Mouse (Mus musculus) forebrain, embryonic 10.5 days (tissue): ENCODE results near the gene Creb3. TPM values are rescaled to one million over a fixed set of nuclear protein-coding genes. Genes with fewer than 3 reads are reported as not detected.
A peak's percentile ranks its signal among the peaks of the same experiment; 100 is the strongest.

Experiments used
- DNase-seq: peaks from one replicate; pipeline ENCODE4 v3.0.0-alpha.2; 2017; ENCODE audit warnings: low spot score; ENCODE audit errors: extremely low spot score
- H3K27ac ChIP-seq: fragments of 300-500 bp; sonication (generic); 2 replicates; pipeline ENCODE4 v1.5.1; 2016; ENCODE audit warnings: mild to moderate bottlenecking
- H3K27me3 ChIP-seq: fragments of 300-500 bp; sonication (generic); 2 replicates; pipeline ENCODE4 v1.6.1; 2016; ENCODE audit warnings: mild to moderate bottlenecking; ENCODE audit not compliant: poor library complexity, severe bottlenecking
- H3K36me3 ChIP-seq: fragments of 300-500 bp; sonication (generic); replicated peaks from 2 replicates; pipeline ENCODE4 v1.6.1; 2016; ENCODE audit warnings: mild to moderate bottlenecking, moderate library complexity
- H3K4me1 ChIP-seq: fragments of 300-500 bp; sonication (generic); 2 replicates; pipeline ENCODE4 v1.6.1; 2016
- H3K4me3 ChIP-seq: fragments of 300-500 bp; sonication (generic); 2 replicates; pipeline ENCODE4 v1.5.1; 2016; ENCODE audit warnings: mild to moderate bottlenecking, moderate library complexity
- H3K9me3 ChIP-seq: fragments of 300-500 bp; sonication (generic); 2 replicates; pipeline ENCODE4 v1.6.1; 2016; ENCODE audit warnings: mild to moderate bottlenecking, moderate library complexity
- WGBS: fragments of 180-500 bp; shearing (Covaris S2); methylation state at CpG from one replicate; pipeline ENCODE4 v1.1.7; 2016; 5-methylcytosine and 5-hydroxymethylcytosine counted together
- polyA plus RNA-seq: library from polyadenylated mRNA; unstranded; fragments of >200 nt; fragmentation: Nextera tagmentation; extraction: Ambion mirVana; gene quantifications from 2 replicates; pipeline ENCODE4 v1.2.1, GENCODE M21; 2016

Creb3 gene
- polyA plus RNA-seq, 1 experiment from 2014 or later, result 34.4 TPM

- DNase-seq, result peak; percentile 87
- peaks cover 48% of the 10 kb centered on the region for H3K4me1 ChIP-seq
- under 1% methylated on average over 76 of the region's 76 CpGs for WGBS
- H3K36me3 ChIP-seq, result peaks cover 61% of the 10 kb centered on the region
- peak within 1 kb of the TSS; percentile 94 for H3K27ac ChIP-seq
- H3K27me3 ChIP-seq, result no peaks in the 10 kb centered on the region
- no peaks in the 10 kb centered on the region for H3K9me3 ChIP-seq
- H3K4me3 ChIP-seq, result peak within 1 kb of the TSS; percentile 96
These were observed 16.5 kb downstream of the Creb3 start, which contains the start of the genes Rgp1 and Gba2 for GRCm38 (mm10) chr4:43578376-43579204. TSS of gene Rgp1 (plus strand) at chr4:43578715. TSS of gene Gba2 (minus strand) at chr4:43578873.

- Histone ChIP-seq H3K4me1 (peaks cover 51% of the 10 kb centered on the region), H3K27ac (peak overlapping the region; percentile 94), H3K27me3 (no peaks in the 10 kb centered on the region), H3K36me3 (peaks cover 61% of the 10 kb centered on the region), H3K4me3 (peak overlapping the region; percentile 96), H3K9me3 (no peaks in the 10 kb centered on the region)
- no peak for DNase-seq
- 10% methylated on average over 10 of the region's 10 CpGs for WGBS
These were observed 17.1 kb downstream of the Creb3 start for GRCm38 (mm10) chr4:43579256-43579655.

- Histone ChIP-seq H3K36me3 (peaks cover 62% of the 10 kb centered on the region), H3K27me3 (no peaks in the 10 kb centered on the region), H3K4me1 (peaks cover 55% of the 10 kb centered on the region), H3K27ac (no peak overlapping the region), H3K4me3 (peak overlapping the region; percentile 96), H3K9me3 (no peaks in the 10 kb centered on the region)
- WGBS, result 89% methylated on average over 6 of the region's 6 CpGs
- no peak for DNase-seq
These were observed 17.6 kb downstream of the Creb3 start for GRCm38 (mm10) chr4:43579731-43580130.

GRCm38 (mm10) chr4:43580721-43581120 lies 18.6 kb downstream of the Creb3 start:
- 95% methylated on average over 5 of the region's 5 CpGs for WGBS
- H3K4me1 ChIP-seq, result peaks cover 55% of the 10 kb centered on the region

GRCm38 (mm10) chr4:43581381-43581780 lies 19.2 kb downstream of the Creb3 start:
- no peak for DNase-seq
- 94% methylated on average over 12 of the region's 12 CpGs for WGBS
- Histone ChIP-seq H3K4me1 (peaks cover 56% of the 10 kb centered on the region), H3K27ac (no peak overlapping the region), H3K4me3 (no peak overlapping the region), H3K27me3 (no peaks in the 10 kb centered on the region), H3K9me3 (no peaks in the 10 kb centered on the region), H3K36me3 (peaks cover 51% of the 10 kb centered on the region)

More at GRCm38 (mm10) chr4:43580721-43581120, 18.6 kb downstream of the Creb3 start:
- Histone ChIP-seq H3K9me3 (no peaks in the 10 kb centered on the region), H3K36me3 (peaks cover 55% of the 10 kb centered on the region), H3K27ac (no peak overlapping the region), H3K27me3 (no peaks in the 10 kb centered on the region), H3K4me3 (no peak overlapping the region)
- no peak for DNase-seq

- Histone ChIP-seq H3K27ac (no peak overlapping the region), H3K27me3 (no peaks in the 10 kb centered on the region), H3K4me1 (peaks cover 49% of the 10 kb centered on the region), H3K36me3 (peaks cover 47% of the 10 kb centered on the region), H3K9me3 (no peaks in the 10 kb centered on the region), H3K4me3 (no peak overlapping the region)
- no peak for DNase-seq
- WGBS, result 92% methylated on average over 5 of the region's 5 CpGs
These were observed 20.1 kb downstream of the Creb3 start for GRCm38 (mm10) chr4:43582241-43582640.

- Histone ChIP-seq H3K9me3 (no peaks in the 10 kb centered on the region), H3K36me3 (peaks cover 47% of the 10 kb centered on the region), H3K4me1 (peaks cover 39% of the 10 kb centered on the region), H3K4me3 (no peak overlapping the region), H3K27ac (no peak overlapping the region), H3K27me3 (no peaks in the 10 kb centered on the region)
- no peak for DNase-seq
- WGBS, result 81% methylated on average over 7 of the region's 7 CpGs
These were observed 21.3 kb downstream of the Creb3 start for GRCm38 (mm10) chr4:43583421-43583820.

GRCm38 (mm10) chr4:43584444-43585416 lies 22.6 kb downstream of the Creb3 start, which contains the start of gene Msmp:
TSS of gene Msmp (minus strand) at chr4:43584494.
- Histone ChIP-seq H3K36me3 (peaks cover 47% of the 10 kb centered on the region), H3K27me3 (no peaks in the 10 kb centered on the region), H3K27ac (0 out of 2 replicates have a peak within 1 kb of the TSS, but pooled peaks have one; percentile 11), H3K9me3 (no peaks in the 10 kb centered on the region), H3K4me1 (peaks cover 33% of the 10 kb centered on the region), H3K4me3 (no peak within 1 kb of the TSS)
- no peak for DNase-seq
- WGBS, result 67% methylated on average over 12 of the region's 12 CpGs

GRCm38 (mm10) chr4:43585682-43586081 lies 23.6 kb downstream of the Creb3 start:
- Histone ChIP-seq H3K27ac (no peak overlapping the region), H3K36me3 (peaks cover 40% of the 10 kb centered on the region), H3K4me3 (no peak overlapping the region), H3K9me3 (no peaks in the 10 kb centered on the region), H3K4me1 (peaks cover 26% of the 10 kb centered on the region), H3K27me3 (no peaks in the 10 kb centered on the region)
- no peak for DNase-seq
- WGBS, result 56% methylated on average over 10 of the region's 10 CpGs

- no peak overlapping the region for H3K4me3 ChIP-seq
These were observed 24.3 kb downstream of the Creb3 start for GRCm38 (mm10) chr4:43586411-43586810.

GRCm38 (mm10) chr4:43587681-43588080 lies 25.5 kb downstream of the Creb3 start:
- WGBS, result 66% methylated on average over 7 of the region's 7 CpGs
- Histone ChIP-seq H3K9me3 (no peaks in the 10 kb centered on the region), H3K27ac (no peak overlapping the region), H3K4me1 (peaks cover 26% of the 10 kb centered on the region), H3K4me3 (no peak overlapping the region), H3K27me3 (no peaks in the 10 kb centered on the region), H3K36me3 (peaks cover 20% of the 10 kb centered on the region)
- DNase-seq, result no peak

More at GRCm38 (mm10) chr4:43586411-43586810, 24.3 kb downstream of the Creb3 start:
- H3K36me3 ChIP-seq, result peaks cover 33% of the 10 kb centered on the region
- WGBS, result 73% methylated on average over 8 of the region's 8 CpGs
- H3K9me3 ChIP-seq, result no peaks in the 10 kb centered on the region
- DNase-seq, result no peak
- H3K27ac ChIP-seq, result no peak overlapping the region
- H3K4me1 ChIP-seq, result peaks cover 26% of the 10 kb centered on the region
- H3K27me3 ChIP-seq, result no peaks in the 10 kb centered on the region

- 95% methylated on average over 5 of the region's 5 CpGs for WGBS
- H3K9me3 ChIP-seq, result no peaks in the 10 kb centered on the region
- peaks cover under 1% of the 10 kb centered on the region for H3K4me1 ChIP-seq
- H3K36me3 ChIP-seq, result no peaks in the 10 kb centered on the region
- no peaks in the 10 kb centered on the region for H3K27me3 ChIP-seq
- H3K27ac ChIP-seq, result no peak overlapping the region
- no peak for DNase-seq
- H3K4me3 ChIP-seq, result no peak overlapping the region
These were observed 29.4 kb downstream of the Creb3 start for GRCm38 (mm10) chr4:43591543-43591942.
